Mouse (Mus musculus) cerebellum, adult 8-10 months (tissue): ENCODE results near the gene Gm12355.

Source experiments
- DNase-seq: peaks from one replicate; pipeline ENCODE4 v3.0.0; 2022

The Gm12355 gene

GRCm38 (mm10) chr11:98602090-98602690, 23.3 kb downstream of the Gm12355 start:
- DNase-seq, result no peak

- peak; percentile 38 for DNase-seq
Observed at GRCm38 (mm10) chr11:98599291-98599690, 26.2 kb downstream of the Gm12355 start.

GRCm38 (mm10) chr11:98598851-98599290, 26.6 kb downstream of the Gm12355 start:
- peak; percentile 59 for DNase-seq

GRCm38 (mm10) chr11:98597991-98598390, 27.5 kb downstream of the Gm12355 start, which contains the start of gene Lrrc3c:
Gene Lrrc3c, plus strand, starts transcription at chr11:98598291.
- no peak for DNase-seq

- DNase-seq, result no peak
Observed at GRCm38 (mm10) chr11:98597363-98597762, 28.1 kb downstream of the Gm12355 start.

- no peak for DNase-seq
Observed at GRCm38 (mm10) chr11:98595955-98596354, 29.5 kb downstream of the Gm12355 start.

- DNase-seq, result no peak
Observed at GRCm38 (mm10) chr11:98595473-98595872, 30.0 kb downstream of the Gm12355 start.

- DNase-seq, result no peak
Observed at GRCm38 (mm10) chr11:98595021-98595420, 30.4 kb downstream of the Gm12355 start.

GRCm38 (mm10) chr11:98590548-98591445, 34.7 kb downstream of the Gm12355 start:
- no peak for DNase-seq

GRCm38 (mm10) chr11:98589306-98589705, 36.2 kb downstream of the Gm12355 start:
- no peak for DNase-seq

- DNase-seq, result no peak
Observed at GRCm38 (mm10) chr11:98588833-98589281, 36.6 kb downstream of the Gm12355 start.

GRCm38 (mm10) chr11:98587684-98588546, 37.5 kb downstream of the Gm12355 start:
- peak; percentile 42 for DNase-seq

- peak; percentile 97 for DNase-seq
Observed at GRCm38 (mm10) chr11:98586892-98587563, 38.4 kb downstream of the Gm12355 start, which contains the start of gene Ormdl3. Gene Ormdl3, minus strand, starts transcription at chr11:98587368.

- DNase-seq, result no peak
Observed at GRCm38 (mm10) chr11:98586087-98586891, 39.2 kb downstream of the Gm12355 start.

GRCm38 (mm10) chr11:98584629-98585177, 40.8 kb downstream of the Gm12355 start:
- DNase-seq, result no peak

GRCm38 (mm10) chr11:98584146-98584545, 41.3 kb downstream of the Gm12355 start:
- DNase-seq, result no peak

- no peak for DNase-seq
Observed at GRCm38 (mm10) chr11:98583571-98583970, 41.9 kb downstream of the Gm12355 start.

- no peak for DNase-seq
Observed at GRCm38 (mm10) chr11:98583265-98583552, 42.3 kb downstream of the Gm12355 start.

- DNase-seq, result no peak
Observed at GRCm38 (mm10) chr11:98582551-98583264, 42.8 kb downstream of the Gm12355 start.

GRCm38 (mm10) chr11:98582030-98582388, 43.5 kb downstream of the Gm12355 start:
- no peak for DNase-seq
